Mouse (Mus musculus): ENCODE data around the gene Col5a1.

Gene Col5a1

GRCm38 (mm10) chr2:28075616-28076187, 189.5 kb downstream of the Col5a1 start:
- peak; percentile 27 for DNase-seq (ENCODE audit: extremely low read depth, low read depth)

- DNase-seq (ENCODE audit: extremely low read depth, low read depth): no peak
Observed at GRCm38 (mm10) chr2:28084768-28085167, 198.5 kb downstream of the Col5a1 start, which contains the start of gene Fcnb. Gene Fcnb, minus strand, starts transcription at chr2:28084885.

GRCm38 (mm10) chr2:28086112-28086511, 199.9 kb downstream of the Col5a1 start:
- no peak for DNase-seq (ENCODE audit: extremely low read depth, low read depth)

DNA sequence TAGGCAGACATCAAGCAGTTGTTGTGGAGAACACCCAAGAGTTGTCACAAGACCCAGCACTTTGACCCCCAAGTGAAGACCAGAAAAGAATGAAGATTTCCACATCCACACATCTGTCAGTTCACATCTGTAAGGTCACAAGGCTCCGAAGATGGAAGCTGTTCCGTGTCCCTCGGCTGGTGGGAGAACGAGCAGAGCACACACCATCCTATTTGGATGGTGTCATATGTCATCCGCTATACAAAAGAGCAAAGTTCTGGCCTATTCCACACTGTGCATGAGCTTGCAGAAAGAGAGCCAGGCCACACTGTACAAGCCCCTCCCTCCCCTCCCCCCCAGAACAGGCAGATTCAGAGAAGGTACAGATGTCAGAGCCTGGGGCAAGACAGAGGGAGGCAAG, 202.9 kb downstream of the Col5a1 start:
- DNase-seq (ENCODE audit: extremely low read depth, low read depth): no peak
